Mouse (Mus musculus) adrenal gland, postnatal 4 days (tissue): Measurements from ENCODE around the gene Olfr1375. TPM values are rescaled to one million over a fixed set of nuclear protein-coding genes. Genes with fewer than 3 reads are reported as not detected.

Experiments used
- total RNA-seq, 2 experiments: library from RNA; stranded (reverse); gene quantifications; 2 replicates each; pipeline ENCODE4 v1.2.3; 2021

Gene Olfr1375
- total RNA-seq, 2 experiments from 2014 or later = not detected

Other genes with a start within 250 kb of the Olfr1375 start
- 10 to 100 TPM; 13.8 to 18.4 TPM for gene Zfp354c, start 220.4 kb upstream of the Olfr1375 start, total RNA-seq
- under 1 TPM; 0.64 to 0.71 TPM for gene Zfp879, start 206.6 kb upstream of the Olfr1375 start, total RNA-seq
- not detected for gene Grm6, start 197.4 kb upstream of the Olfr1375 start, total RNA-seq
- 1 to 10 TPM; 6.0 to 6.7 TPM for gene Zfp454, start 160.5 kb upstream of the Olfr1375 start, total RNA-seq
- 10 to 100 TPM; 10.3 to 10.7 TPM for gene Zfp2, start 131.9 kb upstream of the Olfr1375 start, total RNA-seq
- gene Zfp354b, start 116.5 kb upstream of the Olfr1375 start, total RNA-seq = 1 to 10 TPM; 1.8 to 2.9 TPM
- gene 4933414I15Rik, start 104.3 kb upstream of the Olfr1375 start, total RNA-seq = not detected
- gene Prop1, start 94.3 kb upstream of the Olfr1375 start, total RNA-seq = not detected
- not detected for gene Olfr1378, start 81.6 kb upstream of the Olfr1375 start, total RNA-seq
- not detected for gene Olfr1377, start 66.1 kb upstream of the Olfr1375 start, total RNA-seq
- not detected for gene Olfr51, start 44.5 kb upstream of the Olfr1375 start, total RNA-seq
- under 1 TPM; 0.45 to 0.67 TPM for gene Olfr54, start 33.9 kb upstream of the Olfr1375 start, total RNA-seq
- 1 to 10 TPM; 7.1 to 8.7 TPM for gene Zfp354a, start 11.1 kb downstream of the Olfr1375 start, total RNA-seq
- not detected for gene Gm12569, start 172.4 kb downstream of the Olfr1375 start, total RNA-seq
- 100 to 1,000 TPM; 108 to 122 TPM for gene Clk4, start 213.6 kb downstream of the Olfr1375 start, total RNA-seq
- gene BC049762, start 214.9 kb downstream of the Olfr1375 start, total RNA-seq = under 1 TPM; 0.37 to 0.59 TPM
- 10 to 100 TPM; 23.3 to 26.0 TPM for gene Col23a1, start 241.8 kb downstream of the Olfr1375 start, total RNA-seq